Mouse (Mus musculus): ENCODE data around the gene Prss45. TPM values are rescaled to one million over a fixed set of nuclear protein-coding genes. Genes with fewer than 3 reads are reported as not detected.

Prss45 gene
- total RNA-seq, 2 experiments from 2014 or later = 0.28 to 0.79 TPM

- intact Hi-C loops (cut with DNase I) = no loop called here
- DNase-seq (ENCODE audit: extremely low spot score in 1 of 2, low spot score in 2 of 2) = peak in 1 of 2 experiments; percentile 29
Observed at GRCm38 (mm10) chr9:110890026-110890783, 55.8 kb downstream of the Prss45 start.

Other genes starting within 250 kb of the Prss45 start
- gene Nradd, start 210.1 kb upstream of the Prss45 start, total RNA-seq (2021) = 1 to 10 TPM; 1.0 to 2.0 TPM
- gene Nbeal2, start 180.4 kb upstream of the Prss45 start, total RNA-seq (2021) = 10 to 100 TPM; 12.6 to 12.7 TPM
- gene Ccdc12, start 178.1 kb upstream of the Prss45 start, total RNA-seq (2021) = 10 to 100 TPM; 43.6 to 44.0 TPM
- gene Myl3, start 92.7 kb upstream of the Prss45 start, total RNA-seq (2021) = under 1 TPM; 0.39 to 0.56 TPM
- 1 to 10 TPM; 9.1 to 9.3 TPM for gene Pth1r, start 87.4 kb upstream of the Prss45 start, total RNA-seq (2021)
- gene Prss42, start 36.4 kb upstream of the Prss45 start, total RNA-seq (2021) = not detected
- not detected for gene Prss44, start 20.6 kb upstream of the Prss45 start, total RNA-seq (2021)
- under 1 TPM; 0.14 to 0.28 TPM for gene Prss43, start 7.9 kb upstream of the Prss45 start, total RNA-seq (2021)
- gene Prss46, start 9.9 kb downstream of the Prss45 start, total RNA-seq (2021) = not detected
- gene Prss50, start 23.4 kb downstream of the Prss45 start, total RNA-seq (2021) = under 1 TPM in 1 of 2 experiments, not detected in 1; 0.58 TPM
- gene Als2cl, start 45.3 kb downstream of the Prss45 start, total RNA-seq (2021) = 1 to 10 TPM; 7.8 to 8.4 TPM
- 1 to 10 TPM; 4.7 to 5.5 TPM for gene Tmie, start 45.5 kb downstream of the Prss45 start, total RNA-seq (2021)
- gene Fam240a, start 82.3 kb downstream of the Prss45 start, total RNA-seq (2021) = not detected
- gene Tdgf1, start 111.6 kb downstream of the Prss45 start, total RNA-seq (2021) = under 1 TPM in 1 of 2 experiments, not detected in 1; 0.39 TPM
- 1 to 10 TPM in 1 of 2 experiments, under 1 TPM in 1; 0.92 to 1.6 TPM for gene Lrrc2, start 117.0 kb downstream of the Prss45 start, total RNA-seq (2021)
- gene Rtp3, start 156.0 kb downstream of the Prss45 start, total RNA-seq (2021) = under 1 TPM; 0.47 to 0.63 TPM
- gene Ltf, start 184.7 kb downstream of the Prss45 start, total RNA-seq (2021) = under 1 TPM in 1 of 2 experiments, not detected in 1; 0.57 TPM
- under 1 TPM; 0.85 to 0.86 TPM for gene Ccrl2, start 222.9 kb downstream of the Prss45 start, total RNA-seq (2021)